Mouse (Mus musculus): ENCODE data around the gene 1700029I15Rik. TPM values are rescaled to one million over a fixed set of nuclear protein-coding genes. Genes with fewer than 3 reads are reported as not detected.
"Not testable (repeated sequence)": the region's sequence is repeated elsewhere in the genome, so short reads cannot be mapped to it uniquely, and the experiment has no call there.

The 1700029I15Rik gene
- polyA plus RNA-seq, 1 experiment from 2014 or later: 1.5 TPM

- H3K36me3 ChIP-seq (ENCODE audit: control insufficient read depth, insufficient read depth, low read length); H3K4me2 ChIP-seq (ENCODE audit: low read length); H3K9ac ChIP-seq (ENCODE audit: low read length); H3K27me3 ChIP-seq (ENCODE audit: control insufficient read depth, insufficient read depth, low read length); H3K27ac ChIP-seq (replicated peaks in 1 of 2; ENCODE audit: control insufficient read depth in 1 of 2, insufficient read depth in 1 of 2, low read depth in 2 of 2, low read length in 2 of 2); ATAC-seq (ENCODE audit: insufficient number of reproducible peaks, insufficient read depth, low FRiP score, low read depth); H3K4me1 ChIP-seq (ENCODE audit: control insufficient read depth in 2 of 2, insufficient read depth in 2 of 2, low read length in 2 of 2); H3K4me3 ChIP-seq (ENCODE audit: control insufficient read depth in 1 of 2, insufficient read depth in 1 of 2, low read depth in 1 of 2, low read length in 2 of 2); H3K9me3 ChIP-seq (ENCODE audit: control insufficient read depth, low read length): not testable (repeated sequence)
- WGBS: 73% methylated on average over 4 of the region's 4 CpGs
Measured at GRCm38 (mm10) chr2:92399877-92400276, 17.5 kb downstream of the 1700029I15Rik start.

DNA sequence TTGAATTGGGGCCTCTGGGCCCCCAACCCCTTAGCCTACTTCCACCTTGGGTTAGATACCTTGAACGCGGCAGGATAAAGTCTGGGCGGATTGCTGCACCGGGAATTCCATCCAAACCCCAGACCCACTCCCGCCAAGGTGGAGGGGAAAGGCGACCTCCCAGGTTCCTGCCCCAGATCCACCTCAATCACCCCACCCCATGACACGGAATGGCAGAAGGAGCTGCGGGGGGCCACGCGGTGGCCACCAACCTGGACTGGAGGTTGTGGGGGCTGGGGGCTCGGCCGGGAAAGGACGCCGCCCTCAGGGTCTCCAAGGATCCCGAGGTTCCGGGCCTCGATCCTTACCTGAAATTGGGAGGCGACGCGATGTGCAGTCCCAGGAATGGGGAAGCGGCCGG lies 18.3 kb downstream of the 1700029I15Rik start:
- H3K4me1 ChIP-seq (ENCODE audit: control insufficient read depth in 2 of 2, insufficient read depth in 2 of 2, low read length in 2 of 2): peaks cover 3% of the 10 kb centered on the region in 2 experiments; a peak in 1 of 4 replicates
- H3K36me3 ChIP-seq (ENCODE audit: control insufficient read depth, insufficient read depth, low read length): peaks cover 12% of the 10 kb centered on the region
- H3K9me3 ChIP-seq (ENCODE audit: control insufficient read depth, low read length): no peaks in the 10 kb centered on the region
- peaks cover 8% of the 10 kb centered on the region for H3K27me3 ChIP-seq (ENCODE audit: control insufficient read depth, insufficient read depth, low read length)
- WGBS: 5% methylated on average over 19 of the region's 22 CpGs
- H3K4me2 ChIP-seq (ENCODE audit: low read length): peak overlapping the region; percentile 92
- no peak overlapping the region for H3K27ac ChIP-seq (replicated peaks in 1 of 2; ENCODE audit: control insufficient read depth in 1 of 2, insufficient read depth in 1 of 2, low read depth in 2 of 2, low read length in 2 of 2)
- peak overlapping the region; percentile 50 to 63 for H3K4me3 ChIP-seq (ENCODE audit: control insufficient read depth in 1 of 2, insufficient read depth in 1 of 2, low read depth in 1 of 2, low read length in 2 of 2)
- peak overlapping the region; percentile 64 for H3K9ac ChIP-seq (ENCODE audit: low read length)
- ATAC-seq (ENCODE audit: insufficient number of reproducible peaks, insufficient read depth, low FRiP score, low read depth): no peak

DNA sequence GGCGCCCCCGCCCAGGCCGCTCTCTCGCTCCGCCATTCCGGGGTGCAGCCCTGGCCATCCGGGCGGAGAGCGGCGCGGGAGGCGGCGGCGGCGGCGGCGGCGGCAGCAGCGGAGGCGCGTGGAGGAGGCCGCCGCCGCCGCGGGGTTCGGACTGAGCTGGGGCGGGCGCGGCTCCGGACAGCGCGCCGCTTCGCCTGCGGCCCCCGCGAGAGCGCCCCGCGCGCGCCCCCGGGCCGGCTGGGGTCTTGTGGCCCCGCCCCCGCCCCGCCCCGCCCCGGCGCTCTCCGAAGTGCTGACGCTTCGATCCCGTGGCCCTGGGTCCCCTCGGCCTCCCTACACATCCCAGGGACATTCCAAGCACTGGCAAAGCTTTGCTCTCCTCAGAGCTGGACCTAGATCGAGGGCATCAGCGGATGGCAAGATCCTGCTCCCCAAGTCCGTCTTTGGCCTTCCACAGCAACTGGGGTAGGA lies 18.8 kb downstream of the 1700029I15Rik start, which contains the start of gene Mapk8ip1:
Gene Mapk8ip1 (minus strand): TSS at position 173 of the 471 bp plus-strand sequence.
- 2% methylated on average over 24 of the region's 59 CpGs for WGBS
- H3K4me1 ChIP-seq (ENCODE audit: control insufficient read depth in 2 of 2, insufficient read depth in 2 of 2, low read length in 2 of 2): peaks cover 3% of the 10 kb centered on the region in 2 experiments; a peak in 1 of 4 replicates
- H3K27ac ChIP-seq (replicated peaks in 1 of 2; ENCODE audit: control insufficient read depth in 1 of 2, insufficient read depth in 1 of 2, low read depth in 2 of 2, low read length in 2 of 2): no peak within 1 kb of the TSS

GRCm38 (mm10) chr2:92402591-92403326 lies 20.4 kb downstream of the 1700029I15Rik start:
- H3K36me3 ChIP-seq (ENCODE audit: control insufficient read depth, insufficient read depth, low read length): peaks cover 32% of the 10 kb centered on the region
- 76% methylated on average over 4 of the region's 4 CpGs for WGBS

More for the DNA sequence above, 18.8 kb downstream of the 1700029I15Rik start, which contains the start of gene Mapk8ip1:
- Histone ChIP-seq H3K9me3 (ENCODE audit: control insufficient read depth, low read length) (no peaks in the 10 kb centered on the region), H3K27me3 (ENCODE audit: control insufficient read depth, insufficient read depth, low read length) (peaks cover 8% of the 10 kb centered on the region; the same call in 1 of the 2 replicates), H3K9ac (ENCODE audit: low read length) (peak within 1 kb of the TSS; percentile 64), H3K4me2 (ENCODE audit: low read length) (peak within 1 kb of the TSS; percentile 92), H3K36me3 (ENCODE audit: control insufficient read depth, insufficient read depth, low read length) (peaks cover 16% of the 10 kb centered on the region), H3K4me3 (ENCODE audit: control insufficient read depth in 1 of 2, insufficient read depth in 1 of 2, low read depth in 1 of 2, low read length in 2 of 2) (peak within 1 kb of the TSS; percentile 50 to 63)
- 0 out of 2 replicates have a peak, but pooled peaks have one; percentile 41 for ATAC-seq (ENCODE audit: insufficient number of reproducible peaks, insufficient read depth, low FRiP score, low read depth)

GRCm38 (mm10) chr2:92403776-92404319 lies 21.5 kb downstream of the 1700029I15Rik start:
- WGBS: 89% methylated on average over 5 of the region's 5 CpGs
- Histone ChIP-seq H3K4me3 (ENCODE audit: control insufficient read depth in 1 of 2, insufficient read depth in 1 of 2, low read depth in 1 of 2, low read length in 2 of 2) (no peak overlapping the region), H3K9me3 (ENCODE audit: control insufficient read depth, low read length) (no peaks in the 10 kb centered on the region), H3K27me3 (ENCODE audit: control insufficient read depth, insufficient read depth, low read length) (peaks cover 8% of the 10 kb centered on the region; the same call in 1 of the 2 replicates), H3K4me2 (ENCODE audit: low read length) (no peak overlapping the region), H3K36me3 (ENCODE audit: control insufficient read depth, insufficient read depth, low read length) (peaks cover 43% of the 10 kb centered on the region), H3K4me1 (ENCODE audit: control insufficient read depth in 2 of 2, insufficient read depth in 2 of 2, low read length in 2 of 2) (peaks cover 3% of the 10 kb centered on the region in 2 experiments; a peak in 1 of 4 replicates), H3K9ac (ENCODE audit: low read length) (no peak overlapping the region), H3K27ac (replicated peaks in 1 of 2; ENCODE audit: control insufficient read depth in 1 of 2, insufficient read depth in 1 of 2, low read depth in 2 of 2, low read length in 2 of 2) (no peak overlapping the region)
- no peak for ATAC-seq (ENCODE audit: insufficient number of reproducible peaks, insufficient read depth, low FRiP score, low read depth)

More at GRCm38 (mm10) chr2:92402591-92403326, 20.4 kb downstream of the 1700029I15Rik start:
- peaks cover 3% of the 10 kb centered on the region in 2 experiments; a peak in 1 of 4 replicates for H3K4me1 ChIP-seq (ENCODE audit: control insufficient read depth in 2 of 2, insufficient read depth in 2 of 2, low read length in 2 of 2)
- no peak overlapping the region for H3K4me3 ChIP-seq (ENCODE audit: control insufficient read depth in 1 of 2, insufficient read depth in 1 of 2, low read depth in 1 of 2, low read length in 2 of 2)
- no peak overlapping the region for H3K27ac ChIP-seq (replicated peaks in 1 of 2; ENCODE audit: control insufficient read depth in 1 of 2, insufficient read depth in 1 of 2, low read depth in 2 of 2, low read length in 2 of 2)
- H3K27me3 ChIP-seq (ENCODE audit: control insufficient read depth, insufficient read depth, low read length): peaks cover 8% of the 10 kb centered on the region; the same call in 1 of the 2 replicates
- no peak for ATAC-seq (ENCODE audit: insufficient number of reproducible peaks, insufficient read depth, low FRiP score, low read depth)
- H3K9me3 ChIP-seq (ENCODE audit: control insufficient read depth, low read length): no peaks in the 10 kb centered on the region
- no peak overlapping the region for H3K4me2 ChIP-seq (ENCODE audit: low read length)
- H3K9ac ChIP-seq (ENCODE audit: low read length): no peak overlapping the region

- Histone ChIP-seq H3K27me3 (ENCODE audit: control insufficient read depth, insufficient read depth, low read length) (peaks cover 8% of the 10 kb centered on the region; the same call in 1 of the 2 replicates), H3K4me1 (ENCODE audit: control insufficient read depth in 2 of 2, insufficient read depth in 2 of 2, low read length in 2 of 2) (peaks cover 3% of the 10 kb centered on the region in 2 experiments; a peak in 1 of 4 replicates), H3K36me3 (ENCODE audit: control insufficient read depth, insufficient read depth, low read length) (peaks cover 52% of the 10 kb centered on the region), H3K9me3 (ENCODE audit: control insufficient read depth, low read length) (no peaks in the 10 kb centered on the region), H3K4me2 (ENCODE audit: low read length) (no peak overlapping the region), H3K27ac (replicated peaks in 1 of 2; ENCODE audit: control insufficient read depth in 1 of 2, insufficient read depth in 1 of 2, low read depth in 2 of 2, low read length in 2 of 2) (no peak overlapping the region), H3K9ac (ENCODE audit: low read length) (no peak overlapping the region), H3K4me3 (ENCODE audit: control insufficient read depth in 1 of 2, insufficient read depth in 1 of 2, low read depth in 1 of 2, low read length in 2 of 2) (no peak overlapping the region)
- no peak for ATAC-seq (ENCODE audit: insufficient number of reproducible peaks, insufficient read depth, low FRiP score, low read depth)
- WGBS: 80% methylated on average over 6 of the region's 6 CpGs
Measured at GRCm38 (mm10) chr2:92404737-92405136, 22.4 kb downstream of the 1700029I15Rik start.

DNA sequence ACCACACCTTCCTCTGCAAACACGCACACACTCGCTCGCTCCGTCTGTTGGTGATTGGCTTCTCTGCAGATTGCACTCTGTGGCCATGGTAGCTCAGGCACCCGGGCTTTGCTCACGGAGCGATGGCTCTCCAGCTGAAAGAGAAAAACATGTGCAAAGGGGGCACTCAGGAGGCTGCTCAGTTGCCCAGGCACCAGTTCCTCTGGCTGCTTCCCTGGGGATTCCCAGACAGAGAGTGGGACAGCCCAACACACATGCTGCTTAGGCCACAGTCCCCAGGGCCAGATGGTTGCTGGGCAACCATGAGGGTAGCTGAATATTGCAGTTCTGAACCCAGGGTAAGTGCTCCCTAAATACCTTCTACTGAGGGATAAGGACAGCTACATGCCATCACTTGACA lies 23.3 kb downstream of the 1700029I15Rik start:
- no peak overlapping the region for H3K27ac ChIP-seq (replicated peaks in 1 of 2; ENCODE audit: control insufficient read depth in 1 of 2, insufficient read depth in 1 of 2, low read depth in 2 of 2, low read length in 2 of 2)
- peaks cover 61% of the 10 kb centered on the region for H3K36me3 ChIP-seq (ENCODE audit: control insufficient read depth, insufficient read depth, low read length)
- H3K27me3 ChIP-seq (ENCODE audit: control insufficient read depth, insufficient read depth, low read length): peaks cover 3% of the 10 kb centered on the region; the same call in 1 of the 2 replicates
- no peaks in the 10 kb centered on the region for H3K9me3 ChIP-seq (ENCODE audit: control insufficient read depth, low read length)
- no peak overlapping the region for H3K4me3 ChIP-seq (ENCODE audit: control insufficient read depth in 1 of 2, insufficient read depth in 1 of 2, low read depth in 1 of 2, low read length in 2 of 2)
- H3K4me1 ChIP-seq (ENCODE audit: control insufficient read depth in 2 of 2, insufficient read depth in 2 of 2, low read length in 2 of 2): peaks cover 2% of the 10 kb centered on the region in 2 experiments; a peak in 1 of 4 replicates
- WGBS: 92% methylated on average over 7 of the region's 7 CpGs
- H3K9ac ChIP-seq (ENCODE audit: low read length): no peak overlapping the region
- ATAC-seq (ENCODE audit: insufficient number of reproducible peaks, insufficient read depth, low FRiP score, low read depth): no peak
- H3K4me2 ChIP-seq (ENCODE audit: low read length): no peak overlapping the region

Data from heart, embryonic 14.5 days (tissue).